Mouse (Mus musculus): ENCODE measurements around the gene Hagh.

The Hagh gene

GRCm38 (mm10) chr17:24886134-24886931, 46.4 kb downstream of the Hagh start, which contains the start of the genes Nubp2 and Spsb3:
TSS of gene Nubp2 (minus strand) at chr17:24886349.
TSS of gene Spsb3 (plus strand) at chr17:24886643.
- DNase-seq (ENCODE audit: low spot score) = peak; percentile 94

- DNase-seq (ENCODE audit: low spot score) = no peak
These were observed 47.0 kb downstream of the Hagh start for GRCm38 (mm10) chr17:24886932-24887271.

- DNase-seq (ENCODE audit: low spot score) = no peak
These were observed 47.5 kb downstream of the Hagh start for GRCm38 (mm10) chr17:24887291-24888080.

- DNase-seq (ENCODE audit: low spot score) = no peak
These were observed 48.9 kb downstream of the Hagh start for GRCm38 (mm10) chr17:24888862-24889261.

- DNase-seq (ENCODE audit: low spot score) = no peak
These were observed 50.5 kb downstream of the Hagh start for GRCm38 (mm10) chr17:24890151-24891092.

- no peak for DNase-seq (ENCODE audit: low spot score)
These were observed 51.4 kb downstream of the Hagh start for GRCm38 (mm10) chr17:24891321-24891720.

- DNase-seq (ENCODE audit: low spot score) = no peak
These were observed 52.8 kb downstream of the Hagh start for GRCm38 (mm10) chr17:24892785-24893184.

GRCm38 (mm10) chr17:24893276-24893675, 53.3 kb downstream of the Hagh start:
- DNase-seq (ENCODE audit: low spot score) = no peak

- no peak for DNase-seq (ENCODE audit: low spot score)
These were observed 54.4 kb downstream of the Hagh start for GRCm38 (mm10) chr17:24894061-24894994.

GRCm38 (mm10) chr17:24894995-24895547, 55.1 kb downstream of the Hagh start, which contains the start of the genes Eme2 and Mrps34:
TSS of gene Eme2 (minus strand) at chr17:24895087.
TSS of gene Mrps34 (plus strand) at chr17:24895116.
- peak; percentile 71 for DNase-seq (ENCODE audit: low spot score)

- no peak for DNase-seq (ENCODE audit: low spot score)
These were observed 55.8 kb downstream of the Hagh start for GRCm38 (mm10) chr17:24895571-24896240.

- DNase-seq (ENCODE audit: low spot score) = peak; percentile 66
These were observed 56.5 kb downstream of the Hagh start, which contains the start of gene Nme3 for GRCm38 (mm10) chr17:24896241-24896992. TSS of gene Nme3 (plus strand) at chr17:24896500.

GRCm38 (mm10) chr17:24896993-24897269, 57.0 kb downstream of the Hagh start:
- no peak for DNase-seq (ENCODE audit: low spot score)

GRCm38 (mm10) chr17:24897600-24897999, 57.7 kb downstream of the Hagh start:
- DNase-seq (ENCODE audit: low spot score) = no peak

- DNase-seq (ENCODE audit: low spot score) = no peak
These were observed 58.3 kb downstream of the Hagh start for GRCm38 (mm10) chr17:24898041-24898854.

GRCm38 (mm10) chr17:24899153-24899552, 59.2 kb downstream of the Hagh start:
- no peak for DNase-seq (ENCODE audit: low spot score)

GRCm38 (mm10) chr17:24900014-24900413, 60.1 kb downstream of the Hagh start:
- DNase-seq (ENCODE audit: low spot score) = no peak

- no peak for DNase-seq (ENCODE audit: low spot score)
These were observed 62.2 kb downstream of the Hagh start for GRCm38 (mm10) chr17:24902124-24902523.

All from urinary bladder, postnatal 25 days (tissue).